Mouse (Mus musculus) hematopoietic multipotent progenitor cell, adult 10-12 weeks (in vitro differentiated cells): Measurements from ENCODE around the gene Zdhhc18. TPM values are rescaled to one million over a fixed set of nuclear protein-coding genes. Genes with fewer than 3 reads are reported as not detected.

Experiments used
- polyA plus RNA-seq: library from polyadenylated mRNA; stranded (reverse); fragments of >175 nt; gene quantifications from 2 replicates; pipeline ENCODE4 v1.2.3, GENCODE M21; 2012; ENCODE audit warnings: low replicate concordance

The Zdhhc18 gene
- polyA plus RNA-seq = 264 and 405 TPM in 2 replicates

DNA sequence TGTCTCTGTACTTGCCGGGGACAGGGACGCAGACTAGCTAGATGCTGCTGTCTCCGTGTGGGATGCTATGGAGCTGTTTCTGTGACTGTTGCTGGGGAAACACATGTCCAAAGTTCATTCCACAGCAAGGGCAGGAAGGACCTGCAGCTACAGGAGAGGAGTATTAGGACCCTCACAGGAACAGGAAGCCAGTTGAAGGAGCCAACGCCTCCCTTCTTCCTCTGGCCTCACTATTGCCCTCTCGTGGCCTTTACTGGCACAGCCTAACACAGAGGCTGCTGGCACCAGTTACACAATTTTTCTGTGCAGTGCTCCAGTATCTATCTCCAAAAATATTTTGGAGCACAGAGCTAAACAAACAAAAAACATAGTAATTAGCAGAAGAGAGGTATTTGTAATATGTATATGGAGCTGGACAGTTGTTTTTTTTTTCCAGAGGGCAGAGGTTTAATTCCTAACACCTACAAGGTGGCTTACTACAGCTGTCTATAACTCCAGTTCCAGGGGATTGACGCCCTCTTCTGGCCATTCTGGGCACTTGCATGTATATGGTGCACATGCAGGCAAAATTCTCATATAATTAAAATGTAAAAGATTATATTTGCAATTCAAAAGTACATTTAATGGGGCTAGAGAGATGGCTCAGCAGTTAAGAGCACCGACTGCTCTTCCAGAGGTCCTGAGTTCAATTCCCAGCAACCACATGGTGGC, at the start of gene Zdhhc18:
Gene Zdhhc18 (minus strand): TSS at position 166 of the 711 bp plus-strand sequence.

DNA sequence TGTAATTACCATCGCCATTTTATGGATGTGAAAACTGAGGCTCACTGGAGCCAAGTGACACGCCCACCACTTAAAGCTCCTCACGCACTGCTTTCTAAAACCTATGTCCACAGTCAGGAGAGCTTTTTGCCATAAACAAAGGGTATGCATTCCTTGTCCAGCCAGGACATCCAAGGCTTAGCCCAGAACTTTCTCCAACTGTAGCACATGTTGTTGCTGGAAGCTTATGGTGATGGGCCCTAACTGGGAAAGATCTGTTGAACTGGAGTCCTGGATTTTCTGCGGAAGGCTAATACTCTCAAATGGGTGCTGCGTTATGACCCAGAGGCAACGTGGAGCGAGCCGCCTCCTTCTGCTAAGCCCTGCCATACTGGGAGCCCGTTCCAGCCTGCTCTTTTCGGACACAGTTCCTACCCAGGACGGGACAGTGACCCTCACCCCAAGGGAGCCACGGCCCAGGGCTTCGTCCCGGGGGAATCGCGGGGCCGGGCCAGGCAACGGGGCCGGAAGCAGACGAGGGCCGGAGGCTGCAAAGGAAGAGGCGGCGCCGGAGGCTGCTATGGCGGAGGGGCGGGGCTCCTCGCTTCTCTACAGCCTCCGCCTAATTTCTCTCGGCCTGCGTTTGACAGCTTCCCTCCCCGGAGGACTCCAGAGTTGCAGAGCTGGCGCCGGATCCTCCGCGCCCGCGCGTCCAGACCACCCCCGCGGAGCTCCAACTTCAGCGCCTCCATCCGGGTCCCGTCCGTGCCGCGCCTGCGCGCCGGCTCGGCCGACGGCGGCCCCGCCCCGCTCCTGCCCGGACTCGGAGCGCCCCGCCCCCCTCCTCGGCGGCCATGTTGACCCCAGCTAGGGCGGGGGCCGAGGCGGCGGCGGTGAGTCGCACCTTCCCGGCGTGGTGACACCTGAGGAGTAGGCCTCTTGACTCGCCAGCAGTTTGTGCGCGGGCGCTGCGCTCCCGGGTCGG, 22.2 kb upstream of the Zdhhc18 start, which contains the start of gene Pigv:
Gene Pigv (minus strand): TSS at position 767 of the 964 bp plus-strand sequence.

GRCm38 (mm10) chr4:133601721-133602218, 48.2 kb downstream of the Zdhhc18 start, which contains the start of gene Sfn:
Sfn (minus strand) TSS chr4:133602168.

GRCm38 (mm10) chr4:133584059-133584951, 65.6 kb downstream of the Zdhhc18 start, which contains the start of gene Gpn2:
Gpn2 (plus strand) TSS chr4:133584362.

DNA sequence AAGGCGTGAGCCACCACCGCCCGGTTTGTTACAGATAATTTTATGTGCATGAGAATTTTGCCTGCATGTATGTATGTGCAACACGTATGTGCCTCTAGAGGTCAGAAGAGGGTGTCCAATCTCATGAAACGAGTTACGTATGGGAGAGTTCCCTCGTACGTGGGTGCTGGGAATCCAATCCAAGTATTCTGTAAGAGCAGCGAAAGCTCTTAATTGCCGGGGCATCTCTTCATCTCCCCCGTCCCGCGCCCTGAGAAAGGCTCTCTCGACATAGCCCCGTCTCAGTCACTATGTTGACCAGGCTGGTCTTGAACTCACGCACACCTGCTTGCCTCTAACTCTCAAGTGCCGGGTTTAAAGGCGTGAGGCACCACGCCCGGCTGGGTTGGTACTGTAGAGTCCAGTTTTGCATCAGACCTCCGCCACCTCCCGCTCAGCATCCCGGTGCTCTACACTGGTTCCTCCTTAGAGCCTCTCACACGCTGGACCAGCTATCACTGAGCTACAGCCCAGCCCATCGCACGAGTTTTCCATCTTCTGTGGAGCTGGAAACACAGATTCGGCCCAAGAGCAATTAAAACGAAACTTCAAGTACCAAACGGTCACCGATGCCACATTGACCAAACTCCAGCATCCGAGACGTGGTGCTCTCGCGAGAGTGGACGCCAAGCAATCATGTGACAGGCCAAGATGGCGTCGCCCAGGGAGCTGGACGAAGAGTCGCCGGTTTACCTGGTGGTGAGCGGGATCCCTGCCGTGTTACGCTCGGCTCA, 75.7 kb downstream of the Zdhhc18 start, which contains the start of gene Gpatch3:
Gene Gpatch3 (plus strand): TSS at position 676 of the 773 bp plus-strand sequence.

Other genes with a start within 250 kb of the Zdhhc18 start
- not detected in 2 replicates for gene Tent5b, start 170.0 kb downstream of the Zdhhc18 start, polyA plus RNA-seq
- 0.47 and 0.98 TPM in 2 replicates for gene Trnp1, start 151.6 kb downstream of the Zdhhc18 start, polyA plus RNA-seq
- 1.6 and 3.6 TPM in 2 replicates for gene Kdf1, start 131.2 kb downstream of the Zdhhc18 start, polyA plus RNA-seq
- gene Nudc, start 104.2 kb downstream of the Zdhhc18 start, polyA plus RNA-seq = 118 and 188 TPM in 2 replicates
- gene Nr0b2, start 96.8 kb downstream of the Zdhhc18 start, polyA plus RNA-seq = 0.86 TPM in 1 of 2 replicates, not detected in the other
- gene Gpatch3, start 75.4 kb downstream of the Zdhhc18 start, polyA plus RNA-seq = 9.5 and 14.4 TPM in 2 replicates
- gene Gpn2, start 65.8 kb downstream of the Zdhhc18 start, polyA plus RNA-seq = 40.9 and 72.5 TPM in 2 replicates
- 39.4 and 51.3 TPM in 2 replicates for gene Sfn, start 48.0 kb downstream of the Zdhhc18 start, polyA plus RNA-seq
- 28.7 and 42.9 TPM in 2 replicates for gene Pigv, start 22.5 kb upstream of the Zdhhc18 start, polyA plus RNA-seq
- 196 and 290 TPM in 2 replicates for gene Arid1a, start 106.6 kb upstream of the Zdhhc18 start, polyA plus RNA-seq
- gene Rps6ka1, start 237.6 kb upstream of the Zdhhc18 start, polyA plus RNA-seq = 101 and 116 TPM in 2 replicates